In the genomic region with DNA sequence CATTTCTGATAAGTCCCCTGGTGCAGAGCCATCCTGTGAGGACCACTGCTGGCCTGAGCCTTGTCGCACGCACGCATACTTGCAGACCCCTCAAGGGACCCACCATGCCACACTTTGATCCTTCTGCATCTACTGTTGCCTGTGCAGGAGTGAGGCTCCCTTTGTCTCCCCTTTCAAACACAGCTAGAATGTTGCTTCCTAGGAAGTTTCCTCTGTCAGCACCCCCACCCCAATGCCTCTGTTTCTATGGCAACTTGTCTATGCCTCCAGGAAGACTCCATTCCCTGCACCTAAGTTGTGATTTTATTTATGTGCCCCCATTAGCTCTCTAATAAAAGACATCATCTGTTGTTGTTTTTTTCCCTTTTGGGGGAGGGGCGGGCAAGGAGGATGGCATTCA, we compare ENCODE assay signal across 10 mouse cellular contexts.
DNase-seq lines count a peak whose midpoint lies in the region; ATAC-seq lines count a peak whose summit lies in the region.
"Had no signal": no experiment of that assay in that cellular context is flagged by ENCODE, and none has a peak within 500 bp of the region (broad histone marks: within the 10 kb centered on the region; RNA-seq: fewer than 3 reads in every experiment).

No protein-coding gene starts in this region.

- H3K9me3 ChIP-seq in embryonic facial prominence, embryonic 12.5 days, result no peaks in the 10 kb centered on the region
- H3K9me3 ChIP-seq in hindbrain, embryonic 14.5 days (ENCODE audit: control insufficient read depth, low read length), result no peaks in the 10 kb centered on the region
- H3K9me3 ChIP-seq in midbrain, embryonic 14.5 days (ENCODE audit: control insufficient read depth, low read length), result no peaks in the 10 kb centered on the region
- H3K9me3 ChIP-seq: heart, embryonic 12.5 days had no signal

- no peaks in the 10 kb centered on the region for H3K36me3 ChIP-seq in embryonic facial prominence, embryonic 12.5 days
- H3K36me3 ChIP-seq in hindbrain, embryonic 14.5 days (replicated peaks; ENCODE audit: control insufficient read depth, insufficient read depth), result no peaks in the 10 kb centered on the region
- H3K36me3 ChIP-seq in midbrain, embryonic 14.5 days (ENCODE audit: control insufficient read depth, insufficient read depth, low read length), result no peaks in the 10 kb centered on the region
- H3K36me3 ChIP-seq: heart, embryonic 12.5 days had no signal

- no peaks in the 10 kb centered on the region; the same call in 1 of the 2 replicates for H3K27me3 ChIP-seq in embryonic facial prominence, embryonic 12.5 days
- H3K27me3 ChIP-seq in hindbrain, embryonic 14.5 days (ENCODE audit: control insufficient read depth, insufficient read depth, low read length), result no peaks in the 10 kb centered on the region
- no peaks in the 10 kb centered on the region for H3K27me3 ChIP-seq in midbrain, embryonic 14.5 days (ENCODE audit: control insufficient read depth, insufficient read depth, low read length)
- H3K27me3 ChIP-seq: heart, embryonic 12.5 days had no signal

- peak overlapping the region; percentile 3; the same call in 1 of the 2 replicates for H3K27ac ChIP-seq in embryonic facial prominence, embryonic 12.5 days
- peak overlapping the region; percentile 68 for H3K27ac ChIP-seq in hindbrain, embryonic 14.5 days
- H3K27ac ChIP-seq in midbrain, embryonic 14.5 days (replicated peaks; ENCODE audit: low read depth, low read length), result peak overlapping the region; percentile 71
- H3K27ac ChIP-seq: liver, embryonic 14.5 days had no signal

- 49% methylated on average over 4 of the region's 4 CpGs for WGBS in embryonic facial prominence, embryonic 12.5 days
- 24% methylated on average over 4 of the region's 4 CpGs for WGBS in hindbrain, embryonic 14.5 days
- 30% methylated on average over 4 of the region's 4 CpGs for WGBS in midbrain, embryonic 14.5 days

- no peak overlapping the region for H3K4me2 ChIP-seq in embryonic facial prominence, embryonic 12.5 days (replicated peaks)
- H3K4me2 ChIP-seq in hindbrain, embryonic 14.5 days (replicated peaks), result no peak overlapping the region
- H3K4me2 ChIP-seq in midbrain, embryonic 14.5 days (ENCODE audit: low read length), result peak overlapping the region; percentile 32
- H3K4me2 ChIP-seq: heart, embryonic 12.5 days had no signal

- no peak overlapping the region for H3K9ac ChIP-seq in embryonic facial prominence, embryonic 12.5 days
- peak overlapping the region; percentile 25; the same call in 1 of the 2 replicates for H3K9ac ChIP-seq in hindbrain, embryonic 14.5 days
- peak overlapping the region; percentile 18; the same call in 1 of the 2 replicates for H3K9ac ChIP-seq in midbrain, embryonic 14.5 days (replicated peaks; ENCODE audit: low read length)
- H3K9ac ChIP-seq: heart, embryonic 12.5 days; liver, embryonic 14.5 days had no signal

- H3K4me3 ChIP-seq in embryonic facial prominence, embryonic 12.5 days, result no peak overlapping the region
- no peak overlapping the region for H3K4me3 ChIP-seq in hindbrain, embryonic 14.5 days (replicated peaks; ENCODE audit: low read length)
- no peak overlapping the region for H3K4me3 ChIP-seq in midbrain, embryonic 14.5 days (replicated peaks; ENCODE audit: low read depth, low read length)
- H3K4me3 ChIP-seq: heart, embryonic 12.5 days had no signal

- ATAC-seq in embryonic facial prominence, embryonic 12.5 days (ENCODE audit: insufficient number of reproducible peaks, insufficient read depth, low FRiP score, low TSS enrichment), result peak; percentile 20; the same call in 1 of the 2 replicates
- ATAC-seq in hindbrain, embryonic 14.5 days (ENCODE audit: low FRiP score), result peak; percentile 21; the same call in 1 of the 2 replicates
- peak; percentile 15; the same call in 1 of the 2 replicates for ATAC-seq in midbrain, embryonic 14.5 days (ENCODE audit: low FRiP score, low TSS enrichment)

- peak; percentile 53 for DNase-seq in brain, adult 2 months (ENCODE audit: low read depth, low spot score)
- no peak for DNase-seq in hindbrain, embryonic 14.5 days (ENCODE audit: low spot score)
- DNase-seq in midbrain, embryonic 14.5 days, result peak; percentile 72
- no peak for DNase-seq in adrenal gland, adult (ENCODE audit: inconsistent age in 2 of 2, low spot score in 1 of 2)
- no peak for DNase-seq in right cerebral cortex, adult 2 months (ENCODE audit: low spot score in 2 of 2)
- DNase-seq in lung, postnatal 25 days (ENCODE audit: low spot score), result no peak
- DNase-seq: kidney, adult 18-20 months had no signal

- peaks cover 61% of the 10 kb centered on the region for H3K4me1 ChIP-seq in embryonic facial prominence, embryonic 12.5 days
- H3K4me1 ChIP-seq in hindbrain, embryonic 14.5 days (replicated peaks; ENCODE audit: control insufficient read depth, insufficient read depth, low read length), result peaks cover 95% of the 10 kb centered on the region
- H3K4me1 ChIP-seq in midbrain, embryonic 14.5 days (ENCODE audit: control insufficient read depth, insufficient read depth, low read length), result peaks cover 83% of the 10 kb centered on the region

Comparison
In these comparisons a context has a peak if more than half of its experiments do, and no peak if none do; other contexts are left out.
1. DNase-seq: peak in brain, adult 2 months (single experiment) and midbrain, embryonic 14.5 days (single experiment); none in hindbrain, embryonic 14.5 days (single experiment), adrenal gland, adult (0 of 2), right cerebral cortex, adult 2 months (0 of 2) and lung, postnatal 25 days (single experiment).
2. H3K27ac ChIP-seq: peak in every context shown above with its lines; median percentile 71 in midbrain, embryonic 14.5 days; 68 in hindbrain, embryonic 14.5 days; 3 in embryonic facial prominence, embryonic 12.5 days.
3. Peak in every context shown above with its lines, with median percentiles within 50 percentile points of each other: ATAC-seq.